Mouse (Mus musculus) stomach, postnatal 0 days (tissue): ENCODE results near the gene Grcc10.

Source experiments
- CTCF ChIP-seq: IDR thresholded peaks from 2 replicates; pipeline ENCODE4 v1.5.1; 2016; ENCODE audit warnings: antibody characterized with exemption, low read depth, mild to moderate bottlenecking, moderate library complexity
- EP300 ChIP-seq: optimal IDR thresholded peaks from 2 replicates; pipeline ENCODE3; 2016; ENCODE audit warnings: antibody characterized with exemption

GRCm38 (mm10) chr6:124755831-124756595 lies 14.8 kb upstream of the Grcc10 start, which contains the start of the genes Gm45234 and Atn1:
- TF ChIP-seq CTCF (no peak), EP300 (no peak)
